Mouse (Mus musculus) neural tube, embryonic 13.5 days (tissue): ENCODE data around the gene Cldn10. TPM values are rescaled to one million over a fixed set of nuclear protein-coding genes. Genes with fewer than 3 reads are reported as not detected.

Source experiments
- ATAC-seq: fragments of 200-750 bp; cut with Nextera tagmentation; 2 replicates; pipeline ENCODE4 v1.8.0; 2017; ENCODE audit warnings: low read depth, mild to moderate bottlenecking, moderate TSS enrichment, moderate library complexity
- H3K27ac ChIP-seq: fragments of 300-500 bp; sonication (generic); replicated peaks from 2 replicates; pipeline ENCODE4 v1.5.1; 2015; ENCODE audit warnings: moderate library complexity, mild to moderate bottlenecking, inconsistent platforms
- H3K27me3 ChIP-seq: fragments of 300-500 bp; sonication (generic); 2 replicates; pipeline ENCODE4 v1.6.1; 2015; ENCODE audit warnings: mild to moderate bottlenecking, inconsistent platforms
- H3K36me3 ChIP-seq: fragments of 300-500 bp; sonication (generic); 2 replicates; pipeline ENCODE4 v1.6.1; 2015; ENCODE audit warnings: mild to moderate bottlenecking, inconsistent platforms
- H3K4me1 ChIP-seq: fragments of 300-500 bp; sonication (generic); replicated peaks from 2 replicates; pipeline ENCODE4 v1.6.1; 2015; ENCODE audit warnings: inconsistent platforms
- H3K4me2 ChIP-seq: fragments of 300-500 bp; sonication (generic); 2 replicates; pipeline ENCODE4 v1.6.1; 2015; ENCODE audit warnings: inconsistent platforms, mild to moderate bottlenecking, moderate library complexity
- H3K4me3 ChIP-seq: fragments of 300-500 bp; sonication (generic); 2 replicates; pipeline ENCODE4 v1.5.1; 2015; ENCODE audit warnings: mild to moderate bottlenecking, inconsistent platforms
- H3K9ac ChIP-seq: fragments of 300-500 bp; sonication (generic); 2 replicates; pipeline ENCODE4 v1.6.1; 2015; ENCODE audit warnings: moderate library complexity, mild to moderate bottlenecking, inconsistent platforms
- H3K9me3 ChIP-seq: fragments of 300-500 bp; sonication (generic); 2 replicates; pipeline ENCODE4 v1.6.1; 2016; ENCODE audit warnings: inconsistent platforms
- WGBS: fragments of 180-500 bp; shearing (Covaris S2); methylation state at CpG from one replicate; pipeline ENCODE4 v1.1.7; 2015; 5-methylcytosine and 5-hydroxymethylcytosine counted together
- polyA plus RNA-seq: library from polyadenylated mRNA; unstranded; fragments of >200 nt; fragmentation: Nextera tagmentation; extraction: Ambion mirVana; gene quantifications from 2 replicates; pipeline ENCODE4 v1.2.1, GENCODE M21; 2015

The Cldn10 gene
- polyA plus RNA-seq, 1 experiment from 2014 or later: 0.38 TPM

DNA sequence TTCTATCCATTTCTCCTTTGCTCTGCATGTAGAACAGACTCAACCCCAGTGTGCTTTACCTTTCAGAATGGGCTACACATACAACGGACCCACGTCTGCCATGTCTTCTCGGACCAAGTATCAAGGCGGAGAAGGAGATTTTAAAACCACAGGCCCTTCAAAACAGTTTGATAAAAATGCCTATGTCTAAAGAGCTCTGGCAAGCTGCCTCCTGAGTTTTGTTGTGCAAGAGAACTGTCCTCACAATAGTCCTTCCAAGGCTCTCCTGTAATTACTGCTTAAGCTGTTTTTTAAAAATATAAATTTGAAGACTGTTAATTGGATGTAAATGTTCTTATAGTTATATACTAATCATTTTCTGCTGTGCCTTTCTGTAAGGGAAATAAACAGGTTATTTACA is 86.4 kb downstream of the Cldn10 start:
- ATAC-seq: no peak
- 96% methylated on average over 4 of the region's 4 CpGs for WGBS

DNA sequence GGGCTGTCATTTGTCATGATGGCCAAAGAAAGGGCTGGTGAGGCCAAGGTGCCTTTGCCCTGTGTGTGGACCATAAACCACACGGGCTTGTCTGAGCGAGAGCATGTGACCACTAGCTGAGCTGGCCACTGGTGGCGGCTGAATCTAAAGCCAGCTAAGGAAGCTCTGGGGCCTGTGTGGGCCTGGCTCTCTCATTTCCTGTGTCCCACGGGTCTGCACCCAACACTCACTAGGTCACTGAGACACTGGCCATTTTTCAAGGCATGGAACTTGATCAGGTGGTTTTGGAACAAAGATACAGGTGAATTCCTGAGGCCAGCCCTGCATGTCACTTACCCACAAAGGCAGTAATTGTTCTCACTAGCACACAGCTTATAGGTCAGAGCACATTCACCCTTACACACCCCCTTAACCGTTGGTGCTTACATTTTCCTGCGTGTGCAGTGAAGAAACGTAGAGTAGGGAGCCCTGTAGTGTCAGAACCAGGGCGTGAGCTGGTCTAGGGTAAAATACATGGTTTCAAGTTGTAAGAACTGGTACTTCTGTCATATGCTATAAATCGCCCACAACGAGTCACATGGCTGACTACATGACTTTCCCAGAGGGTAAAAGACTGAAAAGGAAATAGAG is 87.2 kb downstream of the Cldn10 start:
- Histone ChIP-seq H3K27me3 (no peaks in the 10 kb centered on the region), H3K4me3 (no peak overlapping the region), H3K4me2 (no peak overlapping the region), H3K9me3 (no peaks in the 10 kb centered on the region), H3K27ac (no peak overlapping the region), H3K36me3 (peaks cover 70% of the 10 kb centered on the region), H3K9ac (no peak overlapping the region), H3K4me1 (no peaks in the 10 kb centered on the region)
- WGBS: 77% methylated on average over 10 of the region's 10 CpGs
- ATAC-seq: no peak

More for the DNA sequence above, 86.4 kb downstream of the Cldn10 start:
- H3K9me3 ChIP-seq: no peaks in the 10 kb centered on the region
- H3K4me3 ChIP-seq: no peak overlapping the region
- no peaks in the 10 kb centered on the region for H3K4me1 ChIP-seq
- H3K27ac ChIP-seq: no peak overlapping the region
- no peaks in the 10 kb centered on the region for H3K27me3 ChIP-seq
- H3K36me3 ChIP-seq: peaks cover 62% of the 10 kb centered on the region
- no peak overlapping the region for H3K9ac ChIP-seq
- H3K4me2 ChIP-seq: no peak overlapping the region

GRCm38 (mm10) chr14:118878346-118878910 is 90.7 kb downstream of the Cldn10 start:
- 88% methylated on average over 11 of the region's 11 CpGs for WGBS
- ATAC-seq: no peak

DNA sequence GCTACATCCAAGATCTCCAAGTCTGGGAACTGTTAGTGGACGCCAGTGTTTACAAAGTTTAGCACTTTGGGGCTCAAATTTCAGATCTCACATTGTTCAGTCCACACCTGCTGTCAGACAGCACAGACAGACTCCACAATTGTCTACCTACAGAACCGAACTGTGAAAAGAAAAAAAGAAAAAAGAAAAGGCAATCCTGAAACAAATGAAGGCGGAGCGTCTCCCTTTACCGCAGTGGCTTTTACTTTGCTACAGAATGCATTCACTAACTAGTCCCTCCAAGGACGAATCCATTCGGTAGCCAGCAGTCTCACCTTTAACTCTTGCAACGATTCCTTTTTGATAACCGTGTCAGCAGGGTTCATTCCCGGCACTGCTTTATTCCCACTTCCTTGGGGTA is 93.0 kb downstream of the Cldn10 start:
- WGBS: 80% methylated on average over 10 of the region's 10 CpGs
- Histone ChIP-seq H3K9me3 (no peaks in the 10 kb centered on the region), H3K27me3 (no peaks in the 10 kb centered on the region), H3K27ac (no peak overlapping the region), H3K4me3 (no peak overlapping the region), H3K36me3 (peaks cover 93% of the 10 kb centered on the region), H3K9ac (no peak overlapping the region), H3K4me1 (no peaks in the 10 kb centered on the region), H3K4me2 (no peak overlapping the region)
- ATAC-seq: no peak

More at GRCm38 (mm10) chr14:118878346-118878910, 90.7 kb downstream of the Cldn10 start:
- H3K27ac ChIP-seq: no peak overlapping the region
- peaks cover 92% of the 10 kb centered on the region for H3K36me3 ChIP-seq
- no peak overlapping the region for H3K9ac ChIP-seq
- H3K4me3 ChIP-seq: no peak overlapping the region
- no peaks in the 10 kb centered on the region for H3K9me3 ChIP-seq
- H3K4me2 ChIP-seq: no peak overlapping the region
- H3K27me3 ChIP-seq: no peaks in the 10 kb centered on the region
- H3K4me1 ChIP-seq: no peaks in the 10 kb centered on the region

DNA sequence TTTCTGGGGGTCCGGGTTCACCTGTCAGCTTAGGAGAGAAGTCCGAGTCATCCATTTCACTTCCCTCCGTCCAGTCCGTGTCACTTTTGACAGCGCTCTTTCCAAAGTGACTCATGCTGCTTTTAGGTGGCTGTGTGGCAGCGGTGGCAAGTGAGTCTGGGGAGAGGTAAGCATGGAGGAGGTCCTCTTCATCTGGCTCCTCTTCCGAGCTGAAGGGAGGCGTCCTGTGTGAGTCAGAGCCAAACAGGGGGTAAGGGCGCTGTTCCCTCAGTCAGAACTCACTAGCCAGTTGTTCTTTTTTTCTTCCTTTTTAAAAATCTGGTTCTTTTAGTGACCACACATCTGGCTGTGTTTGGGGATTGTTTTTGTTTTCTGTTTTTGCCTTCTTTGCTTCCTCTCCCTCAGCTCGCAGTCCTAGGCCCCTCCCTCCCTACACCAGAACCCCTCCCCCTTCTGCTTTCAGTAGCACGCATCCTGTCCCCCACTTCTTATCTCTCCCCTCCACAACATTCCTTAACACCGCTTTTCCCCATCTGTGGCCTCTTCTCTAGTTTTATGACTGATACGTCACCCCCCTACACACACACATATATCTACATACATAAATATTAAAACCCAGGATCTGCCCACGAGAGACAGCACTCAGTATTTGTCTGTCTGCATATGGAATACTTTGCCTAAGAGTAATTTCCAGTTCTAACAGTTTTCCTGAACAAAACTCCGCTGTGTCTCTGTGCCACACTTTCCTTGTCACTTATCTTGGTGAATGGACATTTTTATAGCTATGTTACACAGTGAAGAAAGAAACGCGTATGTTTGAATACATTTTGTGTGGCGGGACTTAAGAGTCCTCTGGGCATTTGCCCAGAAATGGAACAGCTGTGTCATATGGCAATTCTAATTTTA is 95.9 kb downstream of the Cldn10 start:
- Histone ChIP-seq H3K4me2 (no peak overlapping the region), H3K36me3 (peaks cover 95% of the 10 kb centered on the region), H3K4me3 (no peak overlapping the region), H3K27me3 (no peaks in the 10 kb centered on the region), H3K27ac (no peak overlapping the region), H3K4me1 (no peaks in the 10 kb centered on the region), H3K9ac (no peak overlapping the region), H3K9me3 (no peaks in the 10 kb centered on the region)
- WGBS: 78% methylated on average over 18 of the region's 18 CpGs
- ATAC-seq: no peak

DNA sequence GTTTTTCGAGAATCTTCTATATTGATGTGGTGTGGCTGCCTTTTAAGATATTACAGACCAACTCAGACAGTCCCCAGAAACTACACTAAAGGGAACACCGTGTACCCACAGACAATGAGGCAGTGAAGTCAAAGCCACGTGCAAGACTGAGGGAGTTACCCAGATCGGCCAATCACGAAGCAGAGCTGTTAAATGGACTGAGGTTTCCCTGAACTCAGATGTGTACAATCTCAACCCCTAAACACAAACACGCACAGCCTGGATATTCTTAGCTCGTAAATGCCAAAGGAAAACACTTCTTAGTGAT is 96.5 kb downstream of the Cldn10 start:
- H3K27me3 ChIP-seq: no peaks in the 10 kb centered on the region
- no peak overlapping the region for H3K4me2 ChIP-seq
- H3K9me3 ChIP-seq: no peaks in the 10 kb centered on the region
- no peak overlapping the region for H3K27ac ChIP-seq
- no peaks in the 10 kb centered on the region for H3K4me1 ChIP-seq
- WGBS: 74% methylated on average over 7 of the region's 7 CpGs
- H3K9ac ChIP-seq: no peak overlapping the region
- no peak overlapping the region for H3K4me3 ChIP-seq
- H3K36me3 ChIP-seq: peaks cover 95% of the 10 kb centered on the region
- ATAC-seq: no peak

- no peak overlapping the region for H3K27ac ChIP-seq
- no peak overlapping the region for H3K4me3 ChIP-seq
- ATAC-seq: no peak
- no peaks in the 10 kb centered on the region for H3K4me1 ChIP-seq
- WGBS: 91% methylated on average over 4 of the region's 4 CpGs
- peaks cover 93% of the 10 kb centered on the region for H3K36me3 ChIP-seq
- H3K27me3 ChIP-seq: no peaks in the 10 kb centered on the region
- H3K4me2 ChIP-seq: no peak overlapping the region
- no peak overlapping the region for H3K9ac ChIP-seq
- H3K9me3 ChIP-seq: no peaks in the 10 kb centered on the region
These were observed 102.4 kb downstream of the Cldn10 start for GRCm38 (mm10) chr14:118890101-118890500.

- no peak overlapping the region for H3K4me3 ChIP-seq
- H3K9me3 ChIP-seq: no peaks in the 10 kb centered on the region
- no peak for ATAC-seq
- H3K27ac ChIP-seq: no peak overlapping the region
- peaks cover 92% of the 10 kb centered on the region for H3K36me3 ChIP-seq
- no peaks in the 10 kb centered on the region for H3K27me3 ChIP-seq
- no peak overlapping the region for H3K4me2 ChIP-seq
- 93% methylated on average over 7 of the region's 7 CpGs for WGBS
- H3K9ac ChIP-seq: no peak overlapping the region
- H3K4me1 ChIP-seq: no peaks in the 10 kb centered on the region
These were observed 107.5 kb downstream of the Cldn10 start for GRCm38 (mm10) chr14:118895228-118895627.

DNA sequence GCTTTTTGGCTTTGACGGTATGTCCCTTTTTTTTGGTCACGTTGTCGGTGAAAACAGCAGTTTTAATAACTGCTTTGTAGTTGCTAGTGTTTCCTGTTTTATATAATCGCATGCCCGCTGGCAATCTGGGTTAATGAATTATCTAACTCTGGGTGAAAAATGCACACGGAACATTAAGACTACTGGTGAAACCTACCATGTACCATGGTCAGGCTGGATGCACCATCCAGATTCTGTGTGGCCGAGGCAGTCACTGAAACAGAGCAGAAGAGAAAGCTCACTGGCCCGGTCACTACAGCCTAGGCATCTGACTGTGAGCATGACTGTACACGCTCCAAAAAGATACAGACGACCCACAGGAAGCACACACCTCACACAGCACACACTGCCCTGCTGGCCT is 107.9 kb downstream of the Cldn10 start:
- ATAC-seq: no peak
- WGBS: 93% methylated on average over 10 of the region's 10 CpGs
- Histone ChIP-seq H3K4me3 (no peak overlapping the region), H3K36me3 (peaks cover 93% of the 10 kb centered on the region), H3K4me1 (no peaks in the 10 kb centered on the region), H3K27ac (no peak overlapping the region), H3K9ac (no peak overlapping the region), H3K4me2 (no peak overlapping the region), H3K27me3 (no peaks in the 10 kb centered on the region), H3K9me3 (no peaks in the 10 kb centered on the region)

GRCm38 (mm10) chr14:118899940-118900339 is 112.2 kb downstream of the Cldn10 start:
- Histone ChIP-seq H3K9me3 (0 out of 2 replicates have a peak, but pooled peaks cover 5% of the 10 kb centered on the region), H3K27me3 (no peaks in the 10 kb centered on the region), H3K4me3 (no peak overlapping the region), H3K9ac (no peak overlapping the region), H3K4me2 (no peak overlapping the region), H3K4me1 (peaks cover 13% of the 10 kb centered on the region), H3K36me3 (peaks cover 95% of the 10 kb centered on the region), H3K27ac (no peak overlapping the region)
- ATAC-seq: no peak
- 85% methylated on average over 11 of the region's 11 CpGs for WGBS

- Histone ChIP-seq H3K36me3 (peaks cover 92% of the 10 kb centered on the region), H3K27me3 (no peaks in the 10 kb centered on the region), H3K4me3 (no peak overlapping the region), H3K9ac (no peak overlapping the region), H3K4me2 (no peak overlapping the region), H3K27ac (no peak overlapping the region), H3K9me3 (0 out of 2 replicates have a peak, but pooled peaks cover 5% of the 10 kb centered on the region), H3K4me1 (peaks cover 13% of the 10 kb centered on the region)
- 93% methylated on average over 1 of the region's 1 CpGs for WGBS
- ATAC-seq: no peak
These were observed 113.2 kb downstream of the Cldn10 start for GRCm38 (mm10) chr14:118900911-118901310.

DNA sequence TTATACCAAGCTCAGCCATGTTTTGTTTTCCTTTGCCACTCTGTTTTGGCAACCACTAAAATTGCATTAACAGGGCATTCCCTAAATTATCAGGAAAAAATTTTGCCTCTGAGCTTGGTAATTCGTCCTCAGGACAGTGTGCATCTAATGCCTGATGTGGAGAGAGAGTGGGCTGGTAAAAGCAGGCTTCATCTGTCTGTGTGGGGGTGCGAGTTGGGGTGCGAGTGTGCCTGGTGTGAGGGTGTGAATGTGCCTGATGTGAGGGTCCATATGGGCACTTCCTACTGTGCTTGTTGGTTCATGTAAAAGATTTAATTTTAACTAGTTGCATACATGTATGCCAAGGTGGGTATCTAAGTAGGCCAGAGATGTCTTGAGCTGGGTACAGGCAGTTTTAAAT is 115.7 kb downstream of the Cldn10 start:
- WGBS: 91% methylated on average over 3 of the region's 3 CpGs
- no peak for ATAC-seq

More for the DNA sequence above, 115.7 kb downstream of the Cldn10 start:
- Histone ChIP-seq H3K9me3 (0 out of 2 replicates have a peak, but pooled peaks cover 5% of the 10 kb centered on the region), H3K9ac (no peak overlapping the region), H3K4me3 (no peak overlapping the region), H3K4me1 (peaks cover 13% of the 10 kb centered on the region), H3K4me2 (no peak overlapping the region), H3K27me3 (no peaks in the 10 kb centered on the region), H3K27ac (peak overlapping the region; percentile 69; the same call in 1 of the 2 replicates), H3K36me3 (peaks cover 94% of the 10 kb centered on the region)
